Mouse (Mus musculus) kidney, adult 2 months (tissue): ENCODE results near the gene Trnau1ap. TPM values are rescaled to one million over a fixed set of nuclear protein-coding genes. Genes with fewer than 3 reads are reported as not detected.
A peak's percentile ranks its signal among the peaks of the same experiment; 100 is the strongest.

ENCODE experiments used
- DNase-seq: peaks from one replicate; pipeline ENCODE4 v3.0.0; 2021
- H3K27ac ChIP-seq: fragments of 200-500 bp; 2 replicates; pipeline ENCODE4 v1.5.1; 2012; ENCODE audit warnings: low read depth, low read length, control low read depth, inconsistent platforms; ENCODE audit not compliant: insufficient read depth
- H3K27me3 ChIP-seq: fragments of 200-500 bp; replicated peaks from 2 replicates; pipeline ENCODE4 v1.6.1; 2012; ENCODE audit warnings: mild to moderate bottlenecking, moderate library complexity, low read length, inconsistent platforms; ENCODE audit not compliant: control insufficient read depth, insufficient read depth
- H3K36me3 ChIP-seq: fragments of 200-500 bp; 2 replicates; pipeline ENCODE4 v1.6.1; 2012; ENCODE audit warnings: mild to moderate bottlenecking, moderate library complexity, low read length, inconsistent platforms; ENCODE audit not compliant: control insufficient read depth, insufficient read depth
- H3K4me1 ChIP-seq: fragments of 200-500 bp; 2 replicates; pipeline ENCODE4 v1.6.1; 2011; ENCODE audit warnings: low read length; ENCODE audit not compliant: control insufficient read depth, insufficient read depth
- H3K4me3 ChIP-seq: fragments of 200-500 bp; 2 replicates; pipeline ENCODE4 v1.5.1; 2011; ENCODE audit warnings: mild to moderate bottlenecking, low read depth, low read length, control low read depth; ENCODE audit not compliant: insufficient read depth
- CTCF ChIP-seq: fragments of 200-500 bp; conservative IDR thresholded peaks from 2 replicates; pipeline ENCODE4 v1.5.1; 2011; ENCODE audit warnings: low read depth, mild to moderate bottlenecking, control low read depth, low read length, moderate library complexity, mixed read lengths; ENCODE audit not compliant: insufficient read depth, insufficient read length
- POLR2A ChIP-seq: fragments of 200-500 bp; IDR thresholded peaks from one replicate; pipeline ENCODE4 v1.6.1; 2011; ENCODE audit warnings: low read depth, low read length, control low read depth
- WGBS: fragments of 180-500 bp; shearing (Covaris S2); methylation state at CpG from one replicate; pipeline ENCODE4 v1.1.7; 2018; 5-methylcytosine and 5-hydroxymethylcytosine counted together
- polyA plus RNA-seq: library from polyadenylated mRNA; depleted of rRNA; stranded (reverse); fragments of >200 nt; gene quantifications from 2 replicates; pipeline ENCODE4 v1.2.3, GENCODE M21; 2012

Trnau1ap gene
- polyA plus RNA-seq, 1 experiment, result 30.2 TPM

- DNase-seq, result no peak
- Histone ChIP-seq H3K4me1 (peaks cover 8% of the 10 kb centered on the region; the same call in 1 of the 2 replicates), H3K27ac (no peak overlapping the region), H3K27me3 (no peaks in the 10 kb centered on the region), H3K4me3 (peak overlapping the region; percentile 74), H3K36me3 (no peaks in the 10 kb centered on the region)
- 11% methylated on average over 13 of the region's 13 CpGs for WGBS
- TF ChIP-seq POLR2A, result no peak
- TF ChIP-seq CTCF, result no peak
Measured at GRCm38 (mm10) chr4:132344403-132345134, 15.2 kb upstream of the Trnau1ap start.

- DNase-seq, result no peak
- Histone ChIP-seq H3K4me3 (no peak overlapping the region), H3K36me3 (no peaks in the 10 kb centered on the region), H3K4me1 (peaks cover 15% of the 10 kb centered on the region), H3K27ac (no peak overlapping the region), H3K27me3 (no peaks in the 10 kb centered on the region)
- 84% methylated on average over 3 of the region's 3 CpGs for WGBS
- no peak for TF ChIP-seq CTCF
- no peak for TF ChIP-seq POLR2A
Measured at GRCm38 (mm10) chr4:132341451-132341850, 12.1 kb upstream of the Trnau1ap start.

- WGBS, result 39% methylated on average over 13 of the region's 13 CpGs
- Histone ChIP-seq H3K36me3 (no peaks in the 10 kb centered on the region), H3K27ac (no peak overlapping the region), H3K27me3 (no peaks in the 10 kb centered on the region), H3K4me1 (peaks cover 8% of the 10 kb centered on the region; the same call in 1 of the 2 replicates), H3K4me3 (no peak overlapping the region)
- TF ChIP-seq CTCF, result no peak
- TF ChIP-seq POLR2A, result no peak
- DNase-seq, result peak; percentile 91
Measured at GRCm38 (mm10) chr4:132338943-132339342, 9.6 kb upstream of the Trnau1ap start.

- no peaks in the 10 kb centered on the region for H3K36me3 ChIP-seq
- no peak for TF ChIP-seq POLR2A
- no peak for TF ChIP-seq CTCF
- WGBS, result 52% methylated on average over 6 of the region's 6 CpGs
- H3K4me3 ChIP-seq, result no peak overlapping the region
- H3K27ac ChIP-seq, result no peak overlapping the region
- peak; percentile 63 for DNase-seq
- H3K27me3 ChIP-seq, result no peaks in the 10 kb centered on the region
- peaks cover 12% of the 10 kb centered on the region; the same call in 1 of the 2 replicates for H3K4me1 ChIP-seq
Measured at GRCm38 (mm10) chr4:132332880-132333279, 3.5 kb upstream of the Trnau1ap start.

- Histone ChIP-seq H3K27ac (no peak overlapping the region), H3K4me3 (no peak overlapping the region), H3K36me3 (no peaks in the 10 kb centered on the region), H3K27me3 (no peaks in the 10 kb centered on the region), H3K4me1 (peaks cover 12% of the 10 kb centered on the region; the same call in 1 of the 2 replicates)
- 79% methylated on average over 3 of the region's 3 CpGs for WGBS
- DNase-seq, result no peak
- TF ChIP-seq POLR2A, result no peak
- TF ChIP-seq CTCF, result no peak
Measured at GRCm38 (mm10) chr4:132331960-132332359, 2.6 kb upstream of the Trnau1ap start.

- TF ChIP-seq CTCF (no peak), POLR2A (no peak)
- WGBS, result 9% methylated on average over 10 of the region's 10 CpGs
- H3K27ac ChIP-seq, result peak overlapping the region; percentile 79
Measured at GRCm38 (mm10) chr4:132329835-132330354, 557 bp upstream of the Trnau1ap start.

GRCm38 (mm10) chr4:132328391-132328982 lies 851 bp downstream of the Trnau1ap start:
- TF ChIP-seq CTCF (no peak), POLR2A (no peak)
- Histone ChIP-seq H3K27ac (peak overlapping the region; percentile 91), H3K4me3 (peak overlapping the region; percentile 92), H3K4me1 (peaks cover 12% of the 10 kb centered on the region; the same call in 1 of the 2 replicates), H3K27me3 (no peaks in the 10 kb centered on the region), H3K36me3 (no peaks in the 10 kb centered on the region; the same call in 1 of the 2 replicates)
- 56% methylated on average over 14 of the region's 14 CpGs for WGBS
- DNase-seq, result no peak

More at GRCm38 (mm10) chr4:132329835-132330354, 557 bp upstream of the Trnau1ap start:
- Histone ChIP-seq H3K4me3 (peak overlapping the region; percentile 92), H3K4me1 (peaks cover 12% of the 10 kb centered on the region; the same call in 1 of the 2 replicates), H3K27me3 (no peaks in the 10 kb centered on the region), H3K36me3 (no peaks in the 10 kb centered on the region; the same call in 1 of the 2 replicates)
- DNase-seq, result no peak
